Mouse (Mus musculus) erythroblast, embryonic 14.5 days (primary cell): ENCODE results near the gene Snrpc. TPM values are rescaled to one million over a fixed set of nuclear protein-coding genes. Genes with fewer than 3 reads are reported as not detected.

Experiments
- H3K27me3 ChIP-seq: 2 replicates; pipeline ENCODE4 v1.6.1; 2012; ENCODE audit warnings: inconsistent platforms; ENCODE audit not compliant: control insufficient read depth
- H3K36me3 ChIP-seq: 2 replicates; pipeline ENCODE4 v1.6.1; 2012; ENCODE audit warnings: mild to moderate bottlenecking, inconsistent platforms; ENCODE audit not compliant: control insufficient read depth
- H3K4me1 ChIP-seq: 2 replicates; pipeline ENCODE4 v1.6.1; 2012; ENCODE audit warnings: inconsistent platforms; ENCODE audit not compliant: control insufficient read depth
- H3K4me3 ChIP-seq: replicated peaks from 2 replicates; pipeline ENCODE3; 2012; ENCODE audit warnings: moderate library complexity, mild to moderate bottlenecking, inconsistent platforms
- H3K9me3 ChIP-seq: 2 replicates; pipeline ENCODE4 v1.6.1; 2012; ENCODE audit warnings: low read length, inconsistent platforms, mixed read lengths; ENCODE audit not compliant: control insufficient read depth
- GATA1 ChIP-seq: IDR thresholded peaks from 2 replicates; pipeline ENCODE4 v1.6.1; 2012; ENCODE audit warnings: low read length, inconsistent platforms, mixed read lengths
- TAL1 ChIP-seq: IDR thresholded peaks from 3 replicates; pipeline ENCODE4 v1.6.1; 2012; ENCODE audit warnings: low read length, inconsistent platforms, mixed read lengths
- polyA plus RNA-seq: library from polyadenylated mRNA; stranded (reverse); fragments of >175 nt; gene quantifications from 2 replicates; pipeline ENCODE4 v1.2.3, GENCODE M21; 2012

Snrpc gene
- polyA plus RNA-seq, 1 experiment: 57.6 TPM

DNA sequence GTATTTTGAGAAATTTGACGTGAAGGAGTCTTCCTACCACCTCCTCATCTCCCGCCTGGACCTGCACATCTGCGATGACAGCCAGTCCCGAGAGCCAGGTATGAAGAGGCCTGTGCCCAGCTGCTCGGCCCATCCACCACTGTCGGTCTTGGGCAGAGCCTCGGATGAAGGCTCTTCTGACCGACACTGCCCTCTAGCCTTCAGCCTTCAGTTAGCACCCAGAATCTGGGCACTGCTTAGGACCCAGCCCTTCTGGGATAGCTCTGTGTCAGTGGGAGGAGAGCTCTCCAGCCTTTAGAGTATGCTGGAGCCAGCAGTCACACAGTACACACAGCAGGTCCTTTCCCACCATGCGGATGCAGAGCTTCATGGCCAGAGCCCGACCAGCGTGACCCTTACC lies 43.6 kb downstream of the Snrpc start:
- H3K36me3 ChIP-seq: peaks cover 89% of the 10 kb centered on the region
- H3K27me3 ChIP-seq: no peaks in the 10 kb centered on the region
- H3K4me1 ChIP-seq: no peaks in the 10 kb centered on the region; the same call in 1 of the 2 replicates
- no peak overlapping the region for H3K4me3 ChIP-seq
- TF ChIP-seq TAL1 (no peak), GATA1 (no peak)
- no peaks in the 10 kb centered on the region for H3K9me3 ChIP-seq

DNA sequence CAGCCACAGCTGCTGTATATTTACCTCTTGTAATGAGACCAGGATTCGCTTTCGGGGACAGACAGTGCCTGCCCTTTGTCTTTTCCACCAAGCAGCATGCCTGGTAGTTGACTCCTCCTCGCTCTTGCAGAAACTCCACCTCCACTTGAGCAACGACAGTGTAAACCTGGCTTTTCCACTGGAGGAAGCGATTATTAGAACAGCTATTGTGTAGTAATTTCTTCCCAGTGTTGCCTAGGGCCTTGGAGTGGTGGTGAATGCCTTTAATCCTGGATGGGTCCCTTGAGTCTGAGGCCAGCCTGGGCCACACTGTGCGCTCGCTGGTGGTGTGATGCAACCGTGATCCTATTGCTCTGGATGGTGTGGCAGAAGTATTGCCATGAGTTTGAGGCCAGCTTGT lies 45.2 kb downstream of the Snrpc start:
- no peak overlapping the region for H3K4me3 ChIP-seq
- H3K36me3 ChIP-seq: peaks cover 91% of the 10 kb centered on the region
- TF ChIP-seq GATA1: no peak
- no peak for TF ChIP-seq TAL1
- H3K27me3 ChIP-seq: no peaks in the 10 kb centered on the region
- no peaks in the 10 kb centered on the region for H3K9me3 ChIP-seq
- no peaks in the 10 kb centered on the region for H3K4me1 ChIP-seq

DNA sequence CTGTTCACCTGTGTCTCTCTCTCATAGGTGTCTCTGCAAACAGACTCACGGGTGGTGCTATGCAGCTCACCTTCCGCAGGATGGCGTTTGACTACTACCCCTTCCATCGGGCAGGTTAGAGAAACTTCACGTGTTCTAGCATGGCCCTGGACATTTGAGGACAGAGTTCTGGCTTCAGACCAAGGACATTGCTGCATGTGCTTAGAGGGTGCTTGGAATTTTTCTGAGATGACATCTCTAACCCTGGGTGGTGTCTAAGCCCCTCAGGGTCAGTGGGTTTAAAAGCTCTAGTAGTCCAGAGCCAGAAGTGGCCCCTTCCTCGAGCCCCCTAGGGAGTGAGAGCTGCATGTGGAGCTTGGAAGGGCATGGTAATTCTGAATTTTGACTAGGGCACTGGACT lies 46.0 kb downstream of the Snrpc start:
- H3K27me3 ChIP-seq: no peaks in the 10 kb centered on the region
- TF ChIP-seq TAL1 (no peak), GATA1 (no peak)
- peaks cover 90% of the 10 kb centered on the region for H3K36me3 ChIP-seq
- no peaks in the 10 kb centered on the region for H3K4me1 ChIP-seq
- no peak overlapping the region for H3K4me3 ChIP-seq
- no peaks in the 10 kb centered on the region for H3K9me3 ChIP-seq

DNA sequence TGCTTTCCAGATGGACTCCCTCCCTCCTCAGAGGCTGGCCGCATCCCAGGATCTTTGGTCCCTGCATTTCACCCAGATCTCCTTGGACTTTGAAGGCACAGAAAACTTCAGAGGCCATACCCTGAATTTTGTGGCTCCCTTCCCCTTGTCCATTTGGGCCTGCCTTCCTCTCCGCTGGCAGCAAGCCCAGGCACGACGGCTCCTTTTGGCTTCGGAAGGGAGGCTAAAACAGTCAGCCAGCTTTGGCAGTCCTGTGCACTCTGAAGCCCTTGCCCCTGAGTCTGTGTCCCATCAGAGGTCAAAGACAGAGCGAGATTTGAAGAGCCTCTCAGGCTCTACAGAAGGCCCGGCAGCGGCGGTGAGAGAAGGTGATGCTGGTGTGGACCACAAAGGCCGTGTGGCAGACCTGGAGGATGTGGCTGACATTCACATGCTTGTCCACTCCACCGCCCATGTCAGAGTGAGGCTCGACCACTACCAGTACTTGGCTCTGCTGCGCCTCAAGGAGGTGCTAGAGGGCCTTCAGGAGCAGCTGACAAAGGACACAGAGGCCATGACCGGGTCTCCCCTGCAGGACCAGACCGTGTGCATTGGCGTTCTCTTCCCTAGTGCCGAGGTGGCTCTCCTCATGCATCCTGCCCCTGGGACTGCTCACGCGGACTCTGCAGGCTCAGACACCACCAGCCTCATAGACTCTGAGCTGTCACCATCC lies 48.7 kb downstream of the Snrpc start:
- TF ChIP-seq TAL1 (no peak), GATA1 (no peak)
- H3K9me3 ChIP-seq: no peaks in the 10 kb centered on the region
- H3K27me3 ChIP-seq: no peaks in the 10 kb centered on the region
- H3K4me3 ChIP-seq: no peak overlapping the region
- peaks cover 88% of the 10 kb centered on the region for H3K36me3 ChIP-seq
- no peaks in the 10 kb centered on the region for H3K4me1 ChIP-seq

Other genes starting within 250 kb of the Snrpc start
- gene Nudt3, start 214.7 kb upstream of the Snrpc start, polyA plus RNA-seq: 5.1 and 6.4 TPM in 2 replicates
- gene RPS10-NUDT3, start 202.9 kb upstream of the Snrpc start, polyA plus RNA-seq: not detected in 2 replicates
- 265 and 292 TPM in 2 replicates for gene Rps10, start 201.5 kb upstream of the Snrpc start, polyA plus RNA-seq
- 0.01 TPM in 1 of 2 replicates, not detected in the other for gene Pacsin1, start 182.6 kb upstream of the Snrpc start, polyA plus RNA-seq
- gene Spdef, start 109.2 kb upstream of the Snrpc start, polyA plus RNA-seq: 0.07 TPM in 1 of 2 replicates, not detected in the other
- gene D17Wsu92e, start 17.5 kb upstream of the Snrpc start, polyA plus RNA-seq: 10.7 and 13.7 TPM in 2 replicates
- 0.19 and 0.25 TPM in 2 replicates for gene Uhrf1bp1, start 18.3 kb downstream of the Snrpc start, polyA plus RNA-seq
- 0.30 and 0.39 TPM in 2 replicates for gene Anks1, start 71.2 kb downstream of the Snrpc start, polyA plus RNA-seq
- 5.0 and 6.3 TPM in 2 replicates for gene Taf11, start 71.7 kb downstream of the Snrpc start, polyA plus RNA-seq
- not detected in 2 replicates for gene Tcp11, start 242.5 kb downstream of the Snrpc start, polyA plus RNA-seq